Mouse (Mus musculus) layer of hippocampus, postnatal 36 days (tissue): Measurements from ENCODE around the gene Naxd. TPM values are rescaled to one million over a fixed set of nuclear protein-coding genes. Genes with fewer than 3 reads are reported as not detected.
"Not testable (repeated sequence)": the region's sequence is repeated elsewhere in the genome, so short reads cannot be mapped to it uniquely, and the experiment has no call there.

Experiments
- DNase-seq, 2 experiments: peaks; one replicate each; pipeline ENCODE4 v3.0.0; 2022
- total RNA-seq, 2 experiments: library from RNA; stranded (reverse); gene quantifications; 2 replicates each; pipeline ENCODE4 v1.2.3; 2021

The Naxd gene
- total RNA-seq, 2 experiments from 2014 or later, result 59.3 to 60.0 TPM

DNA sequence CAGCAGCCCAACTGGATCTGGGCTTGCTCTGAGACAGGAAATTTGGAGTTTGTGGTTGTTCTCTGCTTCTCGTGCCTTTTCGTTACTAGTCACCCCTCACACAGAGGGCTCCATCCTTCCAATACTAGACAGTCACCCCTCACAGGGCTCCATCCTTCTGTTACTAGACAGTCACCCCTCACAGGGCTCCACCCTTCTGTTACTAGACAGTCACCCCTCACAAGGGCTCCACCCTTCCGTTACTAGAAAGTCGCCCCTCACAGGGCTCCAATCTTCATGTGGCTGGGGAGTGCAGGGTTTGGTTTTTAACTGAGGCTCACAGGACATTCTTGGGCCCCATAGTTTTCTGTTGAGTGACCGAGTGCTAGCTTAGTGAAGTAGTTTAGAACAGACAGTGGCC is 15.9 kb downstream of the Naxd start:
- no peak for DNase-seq

DNA sequence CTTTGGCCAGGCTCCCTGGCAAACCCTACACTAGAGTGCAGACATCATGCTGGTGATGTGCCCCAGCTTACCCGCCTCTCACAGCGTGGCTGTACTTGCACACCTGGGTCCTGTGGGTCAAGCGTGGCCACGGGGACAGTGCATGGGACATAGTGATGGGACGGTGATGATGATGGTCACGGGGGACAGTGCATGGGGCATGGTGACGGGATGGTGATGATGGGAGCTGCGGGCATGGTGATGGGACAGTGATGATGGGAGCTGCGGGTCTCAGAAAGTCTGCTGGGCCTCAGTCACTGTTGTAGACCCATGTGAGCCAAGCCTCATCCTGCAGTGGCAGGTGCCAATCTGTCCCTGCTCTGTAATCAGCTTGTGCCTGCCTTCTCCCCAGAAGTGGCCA is 19.0 kb downstream of the Naxd start:
- no peak for DNase-seq

DNA sequence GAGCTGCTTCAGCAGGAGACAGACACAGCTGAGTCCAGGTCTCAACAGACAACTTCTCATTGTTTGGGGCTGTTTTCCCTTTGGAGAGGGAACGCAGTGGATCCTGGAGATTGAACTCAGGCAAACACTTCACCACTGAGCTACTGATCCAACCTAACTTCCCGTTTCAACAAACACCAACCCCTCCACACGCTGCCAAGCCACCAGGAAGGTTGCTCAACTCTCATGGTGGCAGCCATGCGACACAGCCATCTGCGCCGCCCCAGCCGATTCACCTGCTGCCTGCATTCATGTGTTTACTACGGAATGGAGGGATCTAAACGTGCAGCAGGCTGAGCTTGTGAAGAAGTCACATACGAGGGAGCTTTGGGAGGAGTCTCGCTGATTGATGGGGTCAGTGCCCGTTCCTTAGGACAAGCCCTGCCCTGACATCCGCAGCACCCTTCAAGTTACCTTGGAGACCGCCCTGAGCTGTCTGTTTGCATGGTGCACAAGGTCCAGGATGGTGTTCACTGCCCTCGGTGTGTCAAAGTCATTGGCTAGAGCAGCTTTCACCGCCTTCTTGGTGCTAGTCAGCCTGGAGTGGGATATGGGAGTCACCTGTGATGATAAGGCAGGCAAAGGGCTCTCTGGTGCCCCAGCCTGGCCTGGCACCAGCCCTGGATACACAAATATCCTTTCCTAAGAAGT is 20.2 kb downstream of the Naxd start:
- DNase-seq, result peak; percentile 25 to 42

DNA sequence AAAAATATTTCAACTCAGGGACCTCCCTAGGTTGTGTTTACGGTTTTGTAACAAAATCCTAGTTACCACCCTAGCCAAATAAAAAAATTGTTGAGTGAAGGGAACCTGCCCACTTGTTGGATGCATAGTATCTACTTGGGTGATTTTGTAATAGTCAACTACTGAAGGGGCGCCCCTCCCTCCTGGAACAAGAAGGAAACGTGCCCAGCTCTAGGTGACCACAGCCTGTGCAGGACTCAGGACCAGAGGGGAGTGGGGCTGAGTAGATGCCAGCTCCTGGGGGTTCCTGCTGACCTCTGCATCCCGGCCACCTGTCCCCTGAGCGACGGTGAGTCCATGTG is 20.7 kb downstream of the Naxd start:
- DNase-seq, result no peak

DNA sequence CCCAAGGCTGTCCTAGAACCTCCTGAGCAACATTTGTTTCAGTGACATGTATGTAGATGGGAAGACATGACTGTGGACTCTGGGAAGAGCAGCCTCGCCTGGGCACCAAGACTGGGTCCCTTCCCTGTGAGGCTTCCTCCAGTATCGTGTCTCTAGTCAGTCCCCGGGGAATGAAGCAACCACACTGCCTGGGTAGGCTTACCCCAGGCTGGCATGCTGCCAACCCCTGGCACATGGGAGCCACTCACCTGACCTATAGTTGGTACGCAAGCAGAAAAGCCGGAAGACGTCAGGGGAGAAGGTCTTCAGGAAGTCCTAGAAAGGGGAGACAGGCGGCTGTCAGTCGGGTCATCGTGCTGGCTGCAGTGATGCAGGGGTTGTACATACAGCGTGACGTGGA is 21.4 kb downstream of the Naxd start:
- no peak for DNase-seq

DNA sequence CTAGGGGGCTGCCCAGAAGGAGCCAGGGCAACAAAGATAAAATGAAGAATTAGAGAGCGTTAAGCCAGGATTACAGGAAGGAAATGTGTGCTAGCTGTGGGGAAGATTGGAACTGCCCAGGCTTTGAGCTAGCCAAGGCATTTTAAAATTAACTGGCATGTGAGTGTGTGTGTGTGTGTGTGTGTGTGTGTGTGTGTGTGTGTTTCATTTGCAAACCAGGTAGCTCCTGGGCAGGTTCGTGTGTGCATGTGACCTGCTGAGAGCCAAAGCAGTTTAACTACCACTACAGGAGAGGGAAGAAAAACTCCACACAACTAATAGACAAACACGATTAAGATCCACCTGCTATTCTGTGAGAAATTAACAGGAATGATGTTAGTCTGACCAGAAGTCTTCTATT is 26.0 kb downstream of the Naxd start:
- no peak for DNase-seq

DNA sequence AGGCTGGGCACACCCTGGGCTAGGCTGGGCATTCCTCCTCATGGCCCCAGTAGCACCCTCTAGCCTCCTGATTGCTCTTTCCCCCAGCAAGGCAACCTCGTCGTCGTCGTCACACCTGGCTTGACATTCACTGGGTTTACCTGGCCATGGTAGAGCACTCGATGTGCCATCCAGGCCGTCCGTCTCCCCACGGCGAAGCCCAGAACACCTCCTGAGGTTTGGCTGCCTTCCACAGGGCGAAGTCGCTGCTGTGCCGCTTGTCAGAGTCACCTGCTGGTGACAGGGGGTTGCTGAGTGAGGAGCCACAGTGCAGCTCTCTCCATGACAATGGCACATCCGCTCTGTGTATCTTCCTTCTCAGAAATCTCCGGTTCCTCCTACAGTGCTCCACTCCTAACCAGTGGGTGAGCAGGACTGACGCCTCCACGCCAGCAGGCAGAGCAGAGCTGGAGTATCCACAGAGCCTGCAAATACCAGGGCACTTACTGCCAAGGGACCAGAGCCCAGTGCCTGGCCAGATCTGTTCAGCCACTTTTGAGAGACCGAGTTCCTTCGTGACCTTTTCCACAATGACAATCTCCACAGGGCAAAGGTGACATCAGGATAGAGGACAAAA is 33.0 kb downstream of the Naxd start:
- no peak for DNase-seq

DNA sequence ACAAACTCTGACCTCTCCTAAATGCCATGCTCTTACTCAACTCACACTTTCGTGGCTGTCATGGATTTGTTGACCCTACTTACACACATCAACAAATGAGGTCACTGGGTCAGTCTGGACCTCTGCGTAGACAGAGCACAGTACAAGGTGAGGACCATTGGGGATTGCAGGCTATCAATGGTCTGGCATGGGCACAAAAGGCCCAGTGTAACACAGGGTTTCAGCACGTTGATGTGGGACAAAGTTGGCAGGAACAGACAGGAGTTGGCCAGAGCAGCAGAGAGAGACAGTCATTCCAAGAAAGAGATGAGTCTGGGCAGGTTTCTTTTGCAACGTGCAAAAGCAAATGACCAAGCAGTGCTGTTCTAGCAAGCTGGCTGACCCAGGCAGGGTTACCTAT is 33.5 kb downstream of the Naxd start:
- DNase-seq, result no peak

DNA sequence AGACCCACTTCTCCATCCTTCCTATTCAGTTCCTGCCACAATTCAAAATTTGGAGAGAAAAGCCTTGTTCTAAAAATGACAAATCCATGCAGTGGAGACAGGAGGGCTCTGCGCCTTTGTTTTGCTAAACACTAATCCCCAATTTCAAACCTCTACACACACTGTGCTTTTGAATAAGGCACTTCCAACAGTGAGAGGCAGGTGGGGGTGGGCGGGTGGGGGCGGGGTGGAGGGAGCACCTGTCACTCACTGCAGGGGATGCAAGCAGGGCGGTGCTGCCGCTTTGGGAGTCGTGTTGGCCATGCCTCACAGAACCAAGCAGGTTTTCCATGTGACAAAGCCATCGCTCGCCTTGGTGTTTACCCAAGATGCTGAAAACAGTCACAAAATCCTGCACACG is 37.2 kb downstream of the Naxd start:
- no peak for DNase-seq

DNA sequence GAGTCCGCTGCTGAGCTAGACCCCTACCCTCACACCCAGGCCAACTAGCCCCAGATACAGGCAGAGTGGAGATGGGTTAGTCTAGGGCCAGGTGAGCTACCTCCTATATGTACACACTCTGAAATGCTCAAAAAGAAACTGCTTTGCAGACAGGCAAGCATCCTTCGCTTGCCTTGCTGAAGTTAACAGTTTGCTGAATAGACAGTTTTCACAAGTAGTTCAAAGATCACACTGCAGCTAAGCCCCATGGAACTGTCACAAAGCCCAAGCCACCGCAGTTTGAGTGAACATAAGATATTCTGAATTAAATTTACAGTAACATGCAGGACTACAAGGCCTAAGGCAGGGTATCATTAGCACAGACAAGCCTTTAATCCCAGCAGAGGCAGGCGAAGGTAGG is 41.7 kb downstream of the Naxd start:
- DNase-seq, result no peak

DNA sequence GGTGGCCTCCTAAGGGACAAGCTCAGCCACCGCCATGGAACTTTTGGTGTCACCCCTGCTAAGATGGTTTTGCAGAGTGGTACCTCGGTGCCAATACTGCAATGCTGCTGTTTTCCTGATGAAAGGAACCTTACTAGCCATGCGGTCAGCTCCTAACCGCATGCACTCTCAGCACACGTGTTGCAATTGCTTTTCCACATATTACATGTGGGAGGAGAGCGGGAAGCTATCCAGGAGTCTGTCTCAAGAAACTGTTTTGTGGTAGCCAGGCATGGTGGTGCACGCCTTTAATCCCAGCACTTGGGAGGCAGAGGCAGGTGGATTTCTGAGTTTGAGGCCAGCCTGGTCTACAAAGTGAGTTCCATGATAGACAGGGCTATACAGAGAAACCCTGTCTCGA is 42.9 kb downstream of the Naxd start:
- DNase-seq, result no peak

DNA sequence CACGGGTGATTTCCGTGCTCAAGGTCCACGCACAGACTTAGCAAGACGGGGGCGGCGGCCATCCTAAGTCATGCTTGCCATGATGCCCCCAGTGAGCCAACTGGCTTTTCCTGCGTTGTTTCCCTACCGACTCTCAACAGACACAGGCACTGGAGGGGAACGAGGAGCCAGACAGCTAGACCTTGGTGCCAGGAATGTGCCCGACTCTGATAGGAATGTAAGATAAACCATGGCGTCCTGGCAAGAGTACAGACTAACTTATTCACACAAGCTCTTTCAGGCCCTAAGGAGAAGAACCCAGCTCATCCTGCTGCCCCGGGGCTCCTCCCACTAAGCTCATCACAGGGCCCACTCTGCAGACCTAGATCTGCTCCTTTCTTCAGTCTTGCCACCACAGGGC is 44.7 kb downstream of the Naxd start:
- no peak for DNase-seq

DNA sequence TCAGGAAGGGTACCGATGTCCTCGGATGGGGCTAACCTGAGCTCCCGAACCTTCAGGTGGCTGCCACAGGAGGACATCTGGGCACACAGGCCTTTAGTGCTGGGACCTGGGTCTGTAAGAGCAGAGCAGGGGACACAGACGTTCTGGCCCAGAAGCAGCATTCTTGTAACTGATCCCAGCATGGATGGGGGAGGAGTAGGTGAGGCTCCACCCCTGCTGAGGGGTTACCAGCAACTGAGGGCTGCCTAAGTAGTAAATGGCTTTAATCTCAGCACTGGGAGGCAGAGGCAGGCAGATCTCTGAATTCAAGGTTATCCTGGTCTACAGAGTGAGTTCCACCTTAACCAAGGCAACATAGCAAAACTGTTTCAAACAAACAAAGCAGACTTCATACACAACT is 45.6 kb downstream of the Naxd start:
- no peak for DNase-seq

DNA sequence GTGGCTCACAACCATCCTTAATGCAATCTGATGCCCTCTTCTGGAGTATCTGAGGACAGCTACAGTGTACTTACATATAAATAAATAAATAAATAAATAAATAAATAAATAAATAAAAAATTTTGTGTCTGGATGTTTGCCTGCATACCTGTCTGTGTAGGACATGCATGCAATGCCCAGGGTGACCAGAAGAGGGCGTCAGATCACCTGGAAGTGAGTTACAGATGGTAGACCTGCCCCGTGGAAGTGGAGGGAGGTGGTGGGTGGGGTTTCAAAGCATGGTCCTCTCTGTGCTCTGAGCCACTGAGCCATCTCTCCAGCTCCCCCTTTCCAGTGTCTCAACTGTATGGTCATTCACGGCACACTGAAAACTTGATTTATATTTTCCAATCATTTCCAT is 47.1 kb downstream of the Naxd start:
- peak in 1 of 2 experiments; percentile 35 for DNase-seq

DNA sequence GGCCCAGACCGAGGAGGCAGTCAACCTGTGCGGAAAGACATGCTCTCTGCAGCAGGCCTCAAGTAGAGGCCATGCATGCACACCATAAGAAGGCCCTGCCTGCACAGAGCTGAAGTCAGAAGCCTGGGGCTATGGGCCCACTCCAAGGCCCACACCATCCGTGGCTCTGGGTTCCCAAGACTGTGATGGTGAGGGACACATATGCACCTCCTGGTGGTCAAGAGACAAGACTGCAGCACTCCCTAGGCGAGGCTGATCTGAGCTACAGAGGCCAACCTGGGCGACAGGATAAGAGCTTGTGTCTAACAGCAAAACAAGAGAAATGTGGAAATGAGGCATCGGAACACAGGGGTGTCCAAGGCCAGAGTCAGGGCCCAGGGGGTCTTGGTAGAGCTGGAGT is 49.8 kb downstream of the Naxd start:
- no peak for DNase-seq

DNA sequence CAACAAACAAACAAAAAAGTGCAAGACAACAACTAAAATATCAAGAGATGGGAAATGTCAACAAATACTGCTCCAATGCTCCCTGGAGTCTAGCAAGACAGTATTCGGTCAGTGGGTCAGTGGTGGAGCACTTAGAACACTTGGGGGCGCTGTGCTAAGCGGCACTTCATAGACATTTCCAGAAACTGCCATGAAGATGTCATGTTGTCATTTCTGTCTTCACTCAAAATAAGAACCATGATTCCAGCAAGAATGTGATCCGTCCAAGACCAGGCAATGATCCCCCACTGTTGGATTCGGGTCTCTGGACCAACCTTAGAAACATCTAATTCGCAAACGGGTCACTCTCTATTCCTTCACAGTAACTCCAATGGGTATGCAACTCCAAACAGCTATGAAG is 52.4 kb downstream of the Naxd start:
- no peak for DNase-seq

DNA sequence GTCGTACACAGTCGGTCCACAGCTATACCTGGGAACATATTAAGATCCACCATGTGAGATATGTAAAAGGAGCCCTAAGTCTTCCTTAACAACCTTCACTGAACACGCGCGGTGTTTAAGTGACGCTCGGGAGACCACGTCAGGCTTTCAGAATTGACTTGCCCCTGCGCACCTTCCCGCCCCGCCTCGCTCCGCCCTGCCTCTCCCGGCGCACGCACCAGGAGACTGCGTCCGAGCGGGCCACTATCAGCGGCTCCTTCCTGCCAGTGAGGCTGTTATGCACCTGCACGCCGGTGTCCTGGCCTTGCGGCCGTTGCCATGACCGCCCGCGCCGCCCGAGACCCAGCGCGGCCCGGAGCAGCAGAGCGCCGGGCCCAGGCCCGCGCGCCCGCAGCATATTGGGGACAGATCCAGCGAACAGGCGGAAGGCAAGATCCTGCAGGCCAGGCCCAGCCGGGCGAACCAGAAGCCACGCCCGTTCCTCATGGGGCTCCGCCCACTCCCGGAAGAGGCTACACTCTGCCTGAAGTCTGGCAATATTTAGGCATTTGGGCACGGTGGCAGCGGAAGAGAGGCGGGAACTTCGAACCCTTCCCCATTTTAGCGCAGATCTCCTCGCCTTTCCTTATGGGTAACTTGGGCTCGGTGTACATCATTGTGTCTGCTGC is 53.1 kb downstream of the Naxd start, which contains the start of gene Cars2:
TSS of gene Cars2 (minus strand) at position 503 of the 668 bp plus-strand sequence.
- DNase-seq, result peak; percentile 89 to 90

DNA sequence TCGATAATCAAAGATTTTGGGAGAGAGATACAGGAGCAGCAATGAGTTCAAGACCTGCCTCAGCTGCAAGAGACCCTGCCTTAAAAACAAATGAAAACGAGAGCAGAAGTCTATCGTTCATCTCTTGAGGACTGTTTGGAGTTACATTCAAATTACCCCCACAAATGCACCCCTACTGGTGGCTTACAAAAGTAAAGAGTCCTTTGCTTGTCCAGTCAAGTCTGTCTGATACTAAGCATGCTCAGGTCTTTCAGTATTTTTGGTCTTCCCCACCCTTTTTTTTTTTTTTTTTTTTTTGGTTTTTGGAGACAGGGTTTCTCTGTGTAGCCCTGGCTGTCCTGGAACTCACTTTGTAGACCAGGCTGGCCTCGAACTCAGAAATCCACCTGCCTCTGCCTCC is 54.2 kb downstream of the Naxd start:
- not testable (repeated sequence) for DNase-seq

DNA sequence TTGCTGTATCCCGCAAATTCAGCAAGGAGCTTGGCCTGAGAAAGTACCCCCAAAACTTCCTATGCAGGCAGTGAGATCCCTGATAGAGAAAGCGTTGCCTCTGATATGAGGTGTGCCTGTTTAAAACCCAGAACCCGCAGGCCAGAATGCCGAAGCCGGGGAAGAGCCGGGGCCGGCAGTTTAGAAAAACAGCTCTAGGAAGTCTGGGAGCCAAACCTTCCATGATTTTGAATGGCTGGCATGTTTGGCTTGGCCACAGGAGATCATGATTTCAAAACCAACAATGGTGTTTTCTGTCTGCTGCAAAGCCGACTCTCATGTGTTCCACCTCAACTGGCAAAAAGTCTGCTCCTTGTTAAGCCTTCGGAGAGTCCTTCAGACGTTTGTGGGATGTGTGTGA is 55.1 kb downstream of the Naxd start:
- no peak for DNase-seq

DNA sequence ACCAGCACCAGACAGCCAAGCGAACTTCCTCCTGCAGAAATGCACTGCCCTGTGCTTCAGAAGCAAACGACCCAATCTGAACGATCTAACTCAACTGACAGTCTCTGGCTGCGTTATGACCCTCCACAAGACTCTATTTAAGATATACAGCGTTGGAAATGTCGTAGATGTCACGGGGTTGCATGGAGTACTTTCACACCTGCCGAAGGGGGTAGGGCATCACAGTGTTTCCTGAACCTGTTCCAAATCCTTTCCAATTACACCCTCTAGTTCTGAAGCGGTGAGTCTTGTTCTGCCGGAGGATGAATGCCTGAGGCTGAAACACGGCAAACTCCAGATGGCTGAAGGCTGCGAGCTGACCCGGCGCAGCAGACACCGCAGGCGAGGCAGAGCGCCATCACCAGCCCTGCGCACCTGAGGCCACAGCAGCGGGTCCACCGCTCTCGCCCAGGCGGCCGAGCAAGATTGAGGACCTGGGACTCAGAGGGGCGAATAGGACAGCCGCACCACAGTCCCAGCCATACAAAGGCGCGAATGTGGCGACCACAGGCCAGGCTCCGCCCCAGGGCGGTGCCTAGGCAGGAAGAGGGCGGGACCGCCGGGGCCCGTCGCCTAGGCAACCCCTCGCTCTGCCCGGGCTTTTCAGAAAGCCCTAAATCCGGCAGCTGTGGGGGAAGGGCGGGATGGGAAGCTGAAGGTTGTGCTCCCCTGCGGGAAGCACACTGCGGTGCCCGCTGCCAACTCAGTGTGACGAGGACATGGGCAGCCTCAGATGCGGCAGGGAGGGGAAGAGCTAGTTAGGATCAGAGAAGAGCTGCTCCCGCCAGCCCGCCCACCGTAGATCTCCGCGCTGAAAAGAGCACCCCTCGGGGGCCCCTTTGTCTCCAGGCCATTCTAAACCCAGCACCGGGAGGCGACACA is 57.8 kb downstream of the Naxd start, which contains the start of gene Ing1:
TSS of gene Ing1 (plus strand) at position 773 of the 921 bp plus-strand sequence.
- DNase-seq, result peak; percentile 93 to 95

DNA sequence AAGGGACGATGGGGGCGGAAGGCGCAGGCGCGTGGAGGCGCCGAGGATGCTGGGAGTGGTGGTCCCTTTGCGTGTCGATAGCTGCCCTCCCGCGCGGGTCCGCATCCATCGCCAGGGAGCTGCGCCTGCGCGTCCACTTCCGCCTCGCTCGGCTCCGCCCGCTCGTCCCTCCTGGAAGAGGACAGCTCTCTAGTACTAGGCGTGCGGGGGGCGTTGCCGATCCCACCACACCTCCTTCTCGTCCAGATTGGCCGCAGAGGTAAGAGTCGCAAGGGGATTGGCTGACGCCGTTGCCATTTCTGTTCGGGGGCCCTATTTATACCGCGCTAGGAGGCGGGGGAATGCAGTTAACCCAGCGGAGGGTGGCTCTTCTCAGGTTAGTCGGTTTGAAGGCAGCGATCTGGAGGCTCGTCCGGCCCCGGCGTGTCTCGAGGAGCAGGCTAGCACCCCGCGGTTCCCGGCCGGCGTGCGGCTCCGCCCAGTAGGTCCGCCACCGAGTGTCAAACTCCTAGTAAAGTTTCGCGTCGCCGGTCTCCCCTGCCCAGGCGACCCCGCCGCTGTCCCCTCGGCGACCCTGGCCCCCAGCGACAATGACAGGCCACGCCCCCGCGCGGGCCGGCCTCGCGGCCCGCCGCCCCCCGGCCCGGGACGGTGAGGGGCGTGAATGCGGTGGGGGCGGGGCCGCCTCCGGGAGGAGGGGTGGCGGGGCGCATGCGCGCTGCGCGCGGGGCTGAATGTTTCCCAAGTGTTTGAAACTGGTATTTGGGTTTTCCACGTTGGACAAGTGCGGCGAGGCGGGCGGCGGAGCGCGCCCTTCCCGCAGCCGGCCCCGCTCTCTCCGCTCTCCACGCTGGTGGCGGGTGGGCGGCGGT is 58.6 kb downstream of the Naxd start:
- DNase-seq, result peak; percentile 100
